Mouse (Mus musculus) liver, embryonic 16.5 days (tissue): ENCODE results near the gene Gm28230. TPM values are rescaled to one million over a fixed set of nuclear protein-coding genes. Genes with fewer than 3 reads are reported as not detected.

ENCODE experiments used
- ATAC-seq: fragments of 200-750 bp; cut with Nextera tagmentation; 2 replicates; pipeline ENCODE4 v1.8.0; 2017; ENCODE audit warnings: low read depth, mild to moderate bottlenecking, moderate number of reproducible peaks, moderate library complexity
- H3K27ac ChIP-seq: fragments of 300-500 bp; sonication (generic); 2 replicates; pipeline ENCODE4 v1.5.1; 2014; ENCODE audit warnings: mild to moderate bottlenecking, low read length
- H3K27me3 ChIP-seq: fragments of 300-500 bp; sonication (generic); 2 replicates; pipeline ENCODE4 v1.6.1; 2014; ENCODE audit warnings: low read depth, low read length, mixed read lengths; ENCODE audit not compliant: control insufficient read depth, insufficient read depth
- H3K36me3 ChIP-seq: fragments of 300-500 bp; sonication (generic); 2 replicates; pipeline ENCODE4 v1.6.1; 2014; ENCODE audit warnings: mild to moderate bottlenecking; ENCODE audit not compliant: control insufficient read depth, insufficient read depth
- H3K4me1 ChIP-seq: fragments of 300-500 bp; sonication (generic); 2 replicates; pipeline ENCODE4 v1.6.1; 2014; ENCODE audit warnings: low read depth, low read length, mixed read lengths; ENCODE audit not compliant: control insufficient read depth
- H3K4me2 ChIP-seq: fragments of 300-500 bp; sonication (generic); 2 replicates; pipeline ENCODE4 v1.6.1; 2014; ENCODE audit warnings: low read depth, low read length, mixed read lengths
- H3K4me3 ChIP-seq: fragments of 300-500 bp; sonication (generic); 2 replicates; pipeline ENCODE4 v1.5.1; 2014; ENCODE audit warnings: low read depth, mild to moderate bottlenecking, low read length
- H3K9ac ChIP-seq: fragments of 300-500 bp; sonication (generic); 2 replicates; pipeline ENCODE4 v1.6.1; 2014; ENCODE audit warnings: low read depth, low read length
- H3K9me3 ChIP-seq: fragments of 300-500 bp; sonication (generic); replicated peaks from 2 replicates; pipeline ENCODE4 v1.6.1; 2016; ENCODE audit warnings: low read length; ENCODE audit not compliant: control insufficient read depth
- WGBS: fragments of 180-500 bp; shearing (Covaris S2); extraction: QIAGEN DNeasy Blood & Tissue Kit; methylation state at CpG from one replicate; pipeline ENCODE4 v1.1.7; 2014; ENCODE audit not compliant: insufficient replicate concordance; 5-methylcytosine and 5-hydroxymethylcytosine counted together
- polyA plus RNA-seq: library from polyadenylated mRNA; unstranded; fragments of >200 nt; fragmentation: Nextera tagmentation; extraction: Ambion mirVana; gene quantifications from 2 replicates; pipeline ENCODE4 v1.2.1, GENCODE M21; 2015

The Gm28230 gene
- polyA plus RNA-seq, 1 experiment from 2014 or later: not detected

- Histone ChIP-seq H3K27ac (no peak within 1 kb of the TSS), H3K9me3 (no peaks in the 10 kb centered on the region), H3K4me3 (peak within 1 kb of the TSS; percentile 40), H3K4me2 (peak within 1 kb of the TSS; percentile 41), H3K36me3 (no peaks in the 10 kb centered on the region), H3K9ac (no peak within 1 kb of the TSS), H3K27me3 (peaks cover 68% of the 10 kb centered on the region), H3K4me1 (no peaks in the 10 kb centered on the region; the same call in 1 of the 2 replicates)
- no peak for ATAC-seq
- WGBS: under 1% methylated on average over 60 of the region's 61 CpGs
These were observed 36.2 kb downstream of the Gm28230 start, which contains the start of gene Hoxd1 for GRCm38 (mm10) chr2:74762522-74763244. Hoxd1 (plus strand) TSS chr2:74762980.

GRCm38 (mm10) chr2:74763245-74763735, 36.8 kb downstream of the Gm28230 start:
- H3K4me1 ChIP-seq: no peaks in the 10 kb centered on the region; the same call in 1 of the 2 replicates
- peaks cover 63% of the 10 kb centered on the region for H3K27me3 ChIP-seq
- no peaks in the 10 kb centered on the region for H3K9me3 ChIP-seq
- H3K4me3 ChIP-seq: peak overlapping the region; percentile 40
- peak overlapping the region; percentile 41 for H3K4me2 ChIP-seq
- no peak overlapping the region for H3K9ac ChIP-seq
- H3K27ac ChIP-seq: no peak overlapping the region
- no peaks in the 10 kb centered on the region for H3K36me3 ChIP-seq
- no peak for ATAC-seq
- 3% methylated on average over 52 of the region's 53 CpGs for whole genome bisulfite sequencing

GRCm38 (mm10) chr2:74763976-74764375, 37.4 kb downstream of the Gm28230 start:
- Histone ChIP-seq H3K9me3 (no peaks in the 10 kb centered on the region), H3K27me3 (peaks cover 63% of the 10 kb centered on the region), H3K27ac (no peak overlapping the region), H3K4me2 (no peak overlapping the region), H3K4me3 (no peak overlapping the region), H3K9ac (no peak overlapping the region), H3K4me1 (no peaks in the 10 kb centered on the region; the same call in 1 of the 2 replicates), H3K36me3 (no peaks in the 10 kb centered on the region)
- WGBS: 39% methylated on average over 10 of the region's 10 CpGs
- no peak for ATAC-seq

GRCm38 (mm10) chr2:74774359-74774758, 47.8 kb downstream of the Gm28230 start:
- H3K36me3 ChIP-seq: no peaks in the 10 kb centered on the region
- ATAC-seq: no peak
- H3K4me1 ChIP-seq: no peaks in the 10 kb centered on the region
- WGBS: 57% methylated on average over 2 of the region's 2 CpGs
- no peak overlapping the region for H3K4me3 ChIP-seq
- no peak overlapping the region for H3K27ac ChIP-seq
- no peaks in the 10 kb centered on the region for H3K9me3 ChIP-seq
- no peak overlapping the region for H3K4me2 ChIP-seq
- no peak overlapping the region for H3K9ac ChIP-seq
- H3K27me3 ChIP-seq: 0 out of 2 replicates have a peak, but pooled peaks cover 3% of the 10 kb centered on the region

GRCm38 (mm10) chr2:74777536-74778275, 51.2 kb downstream of the Gm28230 start:
- 65% methylated on average over 13 of the region's 13 CpGs for WGBS
- Histone ChIP-seq H3K9me3 (no peaks in the 10 kb centered on the region), H3K4me1 (no peaks in the 10 kb centered on the region), H3K4me3 (no peak overlapping the region), H3K36me3 (no peaks in the 10 kb centered on the region), H3K27ac (no peak overlapping the region), H3K9ac (no peak overlapping the region), H3K4me2 (no peak overlapping the region), H3K27me3 (no peaks in the 10 kb centered on the region)
- no peak for ATAC-seq

GRCm38 (mm10) chr2:74781386-74781785, 54.9 kb downstream of the Gm28230 start:
- Histone ChIP-seq H3K4me2 (no peak overlapping the region), H3K36me3 (no peaks in the 10 kb centered on the region), H3K4me1 (no peaks in the 10 kb centered on the region), H3K9me3 (no peaks in the 10 kb centered on the region), H3K9ac (no peak overlapping the region), H3K4me3 (no peak overlapping the region), H3K27me3 (no peaks in the 10 kb centered on the region), H3K27ac (no peak overlapping the region)
- no peak for ATAC-seq
- WGBS: 78% methylated on average over 5 of the region's 5 CpGs

GRCm38 (mm10) chr2:74795531-74795930, 69.0 kb downstream of the Gm28230 start:
- no peak overlapping the region for H3K4me2 ChIP-seq
- H3K27me3 ChIP-seq: no peaks in the 10 kb centered on the region
- no peaks in the 10 kb centered on the region for H3K4me1 ChIP-seq
- 47% methylated on average over 7 of the region's 7 CpGs for WGBS
- no peaks in the 10 kb centered on the region for H3K9me3 ChIP-seq
- no peak for ATAC-seq
- no peaks in the 10 kb centered on the region for H3K36me3 ChIP-seq
- H3K4me3 ChIP-seq: no peak overlapping the region
- H3K27ac ChIP-seq: no peak overlapping the region
- no peak overlapping the region for H3K9ac ChIP-seq
